Mouse (Mus musculus) naive thymus-derived CD4-positive, alpha-beta T cell, adult 2 months (primary cell): ENCODE data around the gene Fgd6.

Experiments used
- DNase-seq: peaks from one replicate; pipeline ENCODE4 v3.0.0-alpha.2; 2011; ENCODE audit warnings: low read depth

Fgd6 gene

DNA sequence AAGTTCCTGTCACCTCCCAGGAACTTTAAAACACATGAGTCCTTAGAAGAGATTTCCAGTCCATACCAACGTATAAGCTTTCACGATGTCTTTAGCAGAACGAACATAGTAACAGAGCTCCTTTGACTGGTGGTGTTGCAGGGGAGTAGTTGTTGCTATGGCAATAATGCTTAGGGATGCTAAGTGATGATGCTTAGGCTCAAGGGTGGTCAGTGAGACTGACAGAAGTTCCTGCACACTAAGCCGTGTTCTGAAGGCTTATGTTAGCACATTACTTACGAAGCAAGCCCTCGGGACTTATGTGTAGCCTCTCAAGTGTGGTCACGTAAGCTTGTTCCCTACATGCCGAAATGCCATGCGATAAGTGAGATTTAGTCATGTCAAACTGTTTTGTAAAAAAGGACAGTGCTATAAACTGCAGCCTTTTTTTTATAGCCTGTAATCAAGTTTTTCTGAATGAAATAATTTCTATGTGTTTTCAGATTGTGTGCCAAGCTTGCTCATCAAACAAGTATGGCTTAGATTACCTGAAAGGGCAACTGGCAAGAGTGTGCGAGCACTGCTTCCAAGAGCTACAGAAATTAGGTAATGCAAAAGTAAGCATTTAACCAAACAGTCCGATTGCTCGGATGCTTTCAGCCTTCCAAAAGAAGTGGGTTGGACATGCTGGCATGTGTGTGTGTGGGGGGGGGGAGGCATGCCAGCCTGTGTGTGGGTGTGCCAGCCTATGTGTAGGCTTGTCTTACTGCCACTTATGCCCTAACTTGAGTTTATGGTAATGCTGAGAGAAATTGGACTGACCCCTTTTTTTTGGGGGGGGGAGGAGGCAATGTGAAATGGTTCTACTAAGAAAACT is 99.0 kb downstream of the Fgd6 start:
- DNase-seq = no peak

- DNase-seq = no peak
Measured at GRCm38 (mm10) chr10:94138890-94139482, 103.2 kb downstream of the Fgd6 start.

DNA sequence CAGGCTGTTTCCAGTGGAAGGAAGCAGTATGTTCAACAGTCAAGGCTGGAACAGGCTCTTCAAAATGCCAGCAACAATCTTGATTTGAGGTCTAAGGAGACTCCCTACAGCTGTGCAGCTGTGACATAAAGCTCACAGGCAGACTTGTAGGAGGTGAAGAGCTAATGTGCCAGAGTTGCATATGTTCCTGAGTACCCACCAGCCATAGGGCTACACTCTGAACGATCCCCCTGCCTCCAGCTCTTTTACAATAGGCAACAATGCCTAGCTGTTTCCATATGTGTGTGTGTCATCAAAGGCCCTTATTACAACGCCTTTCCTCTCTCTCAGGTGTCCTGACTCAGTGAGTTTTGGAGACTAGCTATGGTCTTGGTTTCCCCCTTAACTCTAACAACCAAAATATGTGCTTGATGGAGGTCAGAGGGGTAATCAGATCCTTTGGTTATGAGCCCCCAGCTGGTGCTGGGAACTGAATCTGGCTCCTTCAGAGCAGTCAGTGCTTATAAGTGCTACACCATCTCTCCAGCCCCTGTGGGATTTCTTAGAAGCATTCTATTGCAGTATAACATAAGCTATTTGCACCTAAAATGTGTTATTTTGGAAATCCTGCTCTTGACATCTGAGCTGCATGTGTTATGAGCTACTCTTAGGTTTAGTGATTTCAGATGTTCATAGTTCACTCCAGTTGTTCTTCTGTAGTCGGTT is 104.6 kb downstream of the Fgd6 start:
- DNase-seq = no peak

- no peak for DNase-seq
Measured at GRCm38 (mm10) chr10:94142427-94142826, 106.6 kb downstream of the Fgd6 start.

GRCm38 (mm10) chr10:94144581-94144980 is 108.8 kb downstream of the Fgd6 start:
- no peak for DNase-seq

DNA sequence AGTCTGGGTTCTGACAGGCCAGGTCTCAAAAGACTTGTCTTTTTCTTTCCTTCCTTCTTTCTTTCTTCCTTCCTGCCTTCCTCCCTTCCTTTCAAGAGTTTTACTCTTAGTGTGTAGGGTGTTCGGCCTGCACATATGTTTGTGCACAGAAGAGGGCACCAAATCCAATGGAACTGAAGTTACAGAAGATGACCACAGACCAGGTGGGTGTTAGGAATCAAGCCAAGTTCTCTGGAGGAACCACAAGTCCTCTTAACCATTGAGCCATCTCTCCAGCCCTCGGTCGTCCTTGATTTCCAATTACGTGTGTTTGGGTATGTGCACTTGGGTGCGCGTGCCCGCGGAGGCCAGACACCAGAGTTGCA is 111.6 kb downstream of the Fgd6 start:
- no peak for DNase-seq

- DNase-seq = peak; percentile 77
Measured at GRCm38 (mm10) chr10:94147756-94148531, 112.1 kb downstream of the Fgd6 start, which contains the start of gene Nr2c1. Gene Nr2c1, plus strand, starts transcription at chr10:94148023.

- DNase-seq = no peak
Measured at GRCm38 (mm10) chr10:94151488-94151887, 115.7 kb downstream of the Fgd6 start.

DNA sequence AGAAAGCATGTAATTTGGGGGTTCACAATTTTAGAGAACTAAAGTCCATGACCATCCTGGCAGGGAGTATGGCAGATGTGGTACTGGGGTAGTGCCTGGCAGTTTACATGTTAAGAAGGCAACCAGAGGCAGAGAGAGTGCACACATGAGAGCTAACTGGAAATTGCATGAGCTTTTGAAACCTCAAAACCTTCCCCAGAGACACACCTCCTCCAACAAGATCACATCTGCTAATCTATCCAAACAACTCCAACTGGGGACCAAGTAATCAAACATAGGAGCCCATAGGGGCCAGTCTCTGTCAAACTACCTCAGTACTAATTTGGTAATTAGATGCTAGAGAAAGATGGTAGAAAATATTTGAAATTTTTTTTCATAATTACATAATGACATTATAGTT is 118.0 kb downstream of the Fgd6 start:
- DNase-seq = no peak

GRCm38 (mm10) chr10:94158962-94159361 is 123.2 kb downstream of the Fgd6 start:
- no peak for DNase-seq

GRCm38 (mm10) chr10:94159406-94159805 is 123.6 kb downstream of the Fgd6 start:
- no peak for DNase-seq

- DNase-seq = no peak
Measured at GRCm38 (mm10) chr10:94161051-94161765, 125.4 kb downstream of the Fgd6 start.

DNA sequence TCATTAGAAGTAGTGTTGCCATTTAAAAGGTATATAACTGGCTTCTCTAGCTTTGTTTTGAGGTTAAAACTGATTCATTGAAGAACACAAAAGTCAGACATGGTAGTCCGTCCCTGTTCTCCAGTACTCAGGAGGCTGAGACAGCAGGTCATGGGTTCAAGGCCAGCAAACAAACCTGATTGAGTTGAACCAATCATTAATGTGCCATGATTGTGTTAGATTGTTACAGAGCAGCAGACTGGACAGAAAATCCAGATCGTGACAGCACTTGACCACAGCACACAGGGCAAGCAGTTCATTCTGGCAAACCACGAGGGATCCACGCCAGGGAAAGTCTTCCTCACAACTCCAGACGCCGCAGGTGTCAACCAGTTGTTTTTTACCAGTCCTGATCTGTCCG is 126.2 kb downstream of the Fgd6 start:
- DNase-seq = no peak

GRCm38 (mm10) chr10:94164104-94164845 is 128.5 kb downstream of the Fgd6 start:
- no peak for DNase-seq

- DNase-seq = no peak
Measured at GRCm38 (mm10) chr10:94165426-94165825, 129.6 kb downstream of the Fgd6 start.

GRCm38 (mm10) chr10:94167051-94167750 is 131.4 kb downstream of the Fgd6 start:
- DNase-seq = no peak

DNA sequence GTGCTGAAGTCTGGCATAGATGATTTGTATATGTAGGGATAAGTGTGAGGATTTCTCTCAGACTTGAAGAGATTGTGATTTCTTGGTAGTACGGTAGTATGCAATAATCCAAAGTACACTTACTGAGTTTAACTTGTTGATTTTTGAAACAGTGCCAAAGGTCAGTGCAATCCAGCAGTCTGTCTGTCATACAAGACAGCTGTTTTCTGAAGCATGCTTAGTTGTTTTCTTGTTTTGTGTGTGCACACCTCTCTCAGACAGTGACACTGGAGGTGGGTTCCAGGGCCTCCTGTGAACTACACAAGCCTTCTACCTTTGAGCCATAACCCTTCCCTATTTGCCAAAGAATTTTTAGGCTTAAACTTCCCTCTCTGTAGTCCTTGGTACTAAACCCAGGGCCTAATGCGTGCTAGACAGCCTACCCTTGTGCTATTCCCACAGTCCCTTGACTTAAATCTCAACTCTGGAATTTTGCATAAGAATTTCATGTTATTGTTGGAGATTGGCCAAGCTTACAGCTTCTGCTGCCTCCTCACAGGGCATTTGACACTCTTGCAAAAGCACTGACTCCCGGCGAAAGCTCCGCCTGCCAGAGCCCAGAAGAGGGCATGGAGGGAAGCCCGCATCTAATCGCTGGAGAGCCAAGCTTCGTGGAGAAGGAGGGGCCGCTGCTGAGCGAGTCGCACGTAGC is 135.8 kb downstream of the Fgd6 start:
- DNase-seq = no peak

- DNase-seq = no peak
Measured at GRCm38 (mm10) chr10:94172137-94172536, 136.3 kb downstream of the Fgd6 start.

DNA sequence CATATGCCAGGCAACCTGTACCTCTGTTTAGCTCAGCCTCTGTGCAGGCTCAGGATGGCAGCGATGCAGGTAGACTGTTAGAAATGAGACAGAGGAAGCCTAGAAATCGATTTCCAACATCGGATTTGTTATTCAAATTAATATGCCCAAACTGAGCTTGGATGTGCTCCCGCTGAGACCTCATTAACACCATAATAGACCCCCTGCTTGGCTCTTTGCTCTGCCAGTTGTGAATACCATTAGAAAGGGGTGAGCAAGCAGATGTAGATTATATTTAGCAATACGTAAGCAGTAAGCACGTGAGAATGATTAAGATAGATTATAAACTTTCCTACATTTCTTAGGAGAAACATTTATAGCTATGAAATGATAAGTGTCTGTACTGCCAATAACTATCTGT is 136.9 kb downstream of the Fgd6 start:
- no peak for DNase-seq

GRCm38 (mm10) chr10:94174652-94175051 is 138.9 kb downstream of the Fgd6 start:
- DNase-seq = no peak
